Mouse (Mus musculus) layer of hippocampus, postnatal 25 days (tissue): Measurements from ENCODE around the gene Acap2. TPM values are rescaled to one million over a fixed set of nuclear protein-coding genes. Genes with fewer than 3 reads are reported as not detected.

Experiments used
- DNase-seq, 2 experiments: peaks; one replicate each; pipeline ENCODE4 v3.0.0; 2022; ENCODE audit warnings: mixed read lengths in 2 of 2, low spot score in 1 of 2; ENCODE audit errors: extremely low spot score in 1 of 2
- total RNA-seq, 2 experiments: library from RNA; stranded (reverse); gene quantifications; 2 replicates each; pipeline ENCODE4 v1.2.3; 2021

Acap2 gene
- total RNA-seq, 2 experiments from 2014 or later, result 129 to 132 TPM

- DNase-seq, result no peak
Observed at GRCm38 (mm10) chr16:31099906-31100305, 101.1 kb downstream of the Acap2 start.

- DNase-seq, result no peak
Observed at GRCm38 (mm10) chr16:31094036-31094435, 107.0 kb downstream of the Acap2 start.

- no peak for DNase-seq
Observed at GRCm38 (mm10) chr16:31093186-31093585, 107.9 kb downstream of the Acap2 start.

- DNase-seq, result no peak
Observed at GRCm38 (mm10) chr16:31081891-31082290, 119.2 kb downstream of the Acap2 start.

- peak; percentile 84 to 90 for DNase-seq
Observed at GRCm38 (mm10) chr16:31081125-31081664, 119.8 kb downstream of the Acap2 start, which contains the start of gene Xxylt1. Xxylt1 (minus strand) TSS chr16:31081432.

- DNase-seq, result peak; percentile 40 to 50
Observed at GRCm38 (mm10) chr16:31080573-31081051, 120.4 kb downstream of the Acap2 start.

GRCm38 (mm10) chr16:31077396-31077795 is 123.6 kb downstream of the Acap2 start:
- DNase-seq, result no peak

GRCm38 (mm10) chr16:31076436-31076835 is 124.6 kb downstream of the Acap2 start:
- DNase-seq, result no peak

GRCm38 (mm10) chr16:31074324-31074908 is 126.6 kb downstream of the Acap2 start:
- no peak for DNase-seq

- DNase-seq, result no peak
Observed at GRCm38 (mm10) chr16:31071731-31072130, 129.3 kb downstream of the Acap2 start.

GRCm38 (mm10) chr16:31070358-31071133 is 130.5 kb downstream of the Acap2 start:
- peak; percentile 86 to 95 for DNase-seq

GRCm38 (mm10) chr16:31069211-31070166 is 131.6 kb downstream of the Acap2 start:
- no peak for DNase-seq

- no peak for DNase-seq
Observed at GRCm38 (mm10) chr16:31068280-31068679, 132.8 kb downstream of the Acap2 start.

GRCm38 (mm10) chr16:31066344-31067098 is 134.5 kb downstream of the Acap2 start:
- no peak for DNase-seq

GRCm38 (mm10) chr16:31064782-31065181 is 136.3 kb downstream of the Acap2 start:
- no peak for DNase-seq

- no peak for DNase-seq
Observed at GRCm38 (mm10) chr16:31062918-31063317, 138.1 kb downstream of the Acap2 start.

GRCm38 (mm10) chr16:31061246-31061880 is 139.7 kb downstream of the Acap2 start:
- no peak for DNase-seq

GRCm38 (mm10) chr16:31060714-31061113 is 140.3 kb downstream of the Acap2 start:
- no peak for DNase-seq

GRCm38 (mm10) chr16:31060226-31060625 is 140.8 kb downstream of the Acap2 start:
- DNase-seq, result no peak
